Mouse (Mus musculus) thymus, adult 2 months (tissue): ENCODE data around the gene Intu.

Experiments
- CTCF ChIP-seq: fragments of 200-500 bp; IDR thresholded peaks from 2 replicates; pipeline ENCODE4 v1.5.1; 2012; ENCODE audit warnings: mild to moderate bottlenecking, control low read depth, low read length, moderate library complexity, borderline replicate concordance; ENCODE audit not compliant: control insufficient read depth, poor library complexity, insufficient read depth; ENCODE audit errors: extremely low read depth
- POLR2A ChIP-seq: fragments of 200-500 bp; IDR thresholded peaks from 2 replicates; pipeline ENCODE4 v1.6.1; 2012; ENCODE audit warnings: mild to moderate bottlenecking, low read length, control low read depth, moderate library complexity; ENCODE audit not compliant: control insufficient read depth, poor library complexity, insufficient read depth; ENCODE audit errors: extremely low read depth

DNA sequence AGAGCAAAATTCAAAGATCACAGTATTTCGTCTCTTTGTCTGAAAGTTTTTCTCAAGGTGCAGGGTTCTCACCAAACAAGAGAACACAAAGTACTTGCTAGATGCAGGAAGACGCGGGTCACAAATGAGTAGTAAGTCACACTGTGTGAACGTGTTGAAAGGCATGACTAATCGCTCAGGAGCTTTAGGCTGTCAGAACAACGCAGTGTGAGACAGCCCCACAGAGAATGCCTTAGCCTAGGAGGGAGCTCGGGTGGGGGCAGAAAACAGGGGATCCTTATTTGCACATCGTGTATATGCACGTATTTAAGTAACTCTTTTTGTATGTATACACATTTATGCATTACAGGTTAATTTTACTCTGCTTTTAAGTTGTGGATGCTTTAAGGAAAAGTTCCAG, 155.8 kb downstream of the Intu start:
- no peak for TF ChIP-seq CTCF
- TF ChIP-seq POLR2A = no peak
